Mouse (Mus musculus) intestine, postnatal 0 days (tissue): ENCODE results near the gene Oas3. TPM values are rescaled to one million over a fixed set of nuclear protein-coding genes. Genes with fewer than 3 reads are reported as not detected.

ENCODE experiments used
- ATAC-seq: fragments of 200-750 bp; cut with Nextera tagmentation; 2 replicates; pipeline ENCODE4 v1.8.0; 2017; ENCODE audit warnings: mild to moderate bottlenecking, moderate TSS enrichment, moderate library complexity
- H3K27ac ChIP-seq: fragments of 300-500 bp; sonication (generic); 2 replicates; pipeline ENCODE4 v1.5.1; 2014; ENCODE audit warnings: mild to moderate bottlenecking, low read depth, low read length, moderate library complexity
- H3K27me3 ChIP-seq: fragments of 300-500 bp; sonication (generic); replicated peaks from 2 replicates; pipeline ENCODE4 v1.6.1; 2014; ENCODE audit warnings: low read length, mixed read lengths; ENCODE audit not compliant: control insufficient read depth, insufficient read depth
- H3K36me3 ChIP-seq: fragments of 300-500 bp; sonication (generic); 2 replicates; pipeline ENCODE4 v1.6.1; 2014; ENCODE audit warnings: mild to moderate bottlenecking, moderate library complexity; ENCODE audit not compliant: control insufficient read depth, insufficient read depth
- H3K4me1 ChIP-seq: fragments of 300-500 bp; sonication (generic); replicated peaks from 2 replicates; pipeline ENCODE4 v1.6.1; 2014; ENCODE audit warnings: antibody characterized with exemption, low read length, mixed read lengths; ENCODE audit not compliant: control insufficient read depth, insufficient read depth
- H3K4me2 ChIP-seq: fragments of 300-500 bp; sonication (generic); replicated peaks from 2 replicates; pipeline ENCODE4 v1.6.1; 2014; ENCODE audit warnings: low read depth, mild to moderate bottlenecking, moderate library complexity
- H3K4me3 ChIP-seq: fragments of 300-500 bp; sonication (generic); 2 replicates; pipeline ENCODE4 v1.5.1; 2014; ENCODE audit warnings: low read depth, low read length
- H3K9ac ChIP-seq: fragments of 300-500 bp; sonication (generic); 2 replicates; pipeline ENCODE4 v1.6.1; 2014; ENCODE audit warnings: mild to moderate bottlenecking, low read depth, low read length
- H3K9me3 ChIP-seq: fragments of 300-500 bp; sonication (generic); 2 replicates; pipeline ENCODE4 v1.6.1; 2016; ENCODE audit warnings: mixed run types; ENCODE audit not compliant: control insufficient read depth
- CTCF ChIP-seq: sonication (generic); IDR thresholded peaks from 2 replicates; pipeline ENCODE4 v1.5.1; 2016; ENCODE audit warnings: low read depth, mild to moderate bottlenecking, control low read depth, antibody characterized with exemption, moderate library complexity
- WGBS: fragments of 180-500 bp; shearing (Covaris S2); extraction: QIAGEN DNeasy Blood & Tissue Kit; methylation state at CpG from one replicate; pipeline ENCODE4 v1.1.7; 2014; 5-methylcytosine and 5-hydroxymethylcytosine counted together
- polyA plus RNA-seq: library from polyadenylated mRNA; unstranded; fragments of >200 nt; fragmentation: Nextera tagmentation; extraction: Ambion mirVana; gene quantifications from 2 replicates; pipeline ENCODE4 v1.2.1, GENCODE M21; 2015

The Oas3 gene
- polyA plus RNA-seq, 1 experiment from 2014 or later, result 0.66 TPM

- no peaks in the 10 kb centered on the region for H3K4me1 ChIP-seq
- peaks cover 50% of the 10 kb centered on the region for H3K27me3 ChIP-seq
- no peak for TF ChIP-seq CTCF
- peak within 1 kb of the TSS; percentile 58 for H3K4me2 ChIP-seq
- no peak within 1 kb of the TSS for H3K9ac ChIP-seq
- no peaks in the 10 kb centered on the region for H3K9me3 ChIP-seq
- 46% methylated on average over 3 of the region's 3 CpGs for whole genome bisulfite sequencing
- peak within 1 kb of the TSS; percentile 37 for H3K4me3 ChIP-seq
- H3K27ac ChIP-seq, result no peak within 1 kb of the TSS
- ATAC-seq, result no peak
- H3K36me3 ChIP-seq, result no peaks in the 10 kb centered on the region
These were observed 65.6 kb downstream of the Oas3 start, which contains the start of gene Dtx1 for GRCm38 (mm10) chr5:120711827-120712226. Gene Dtx1 (minus strand): TSS chr5:120711927.

DNA sequence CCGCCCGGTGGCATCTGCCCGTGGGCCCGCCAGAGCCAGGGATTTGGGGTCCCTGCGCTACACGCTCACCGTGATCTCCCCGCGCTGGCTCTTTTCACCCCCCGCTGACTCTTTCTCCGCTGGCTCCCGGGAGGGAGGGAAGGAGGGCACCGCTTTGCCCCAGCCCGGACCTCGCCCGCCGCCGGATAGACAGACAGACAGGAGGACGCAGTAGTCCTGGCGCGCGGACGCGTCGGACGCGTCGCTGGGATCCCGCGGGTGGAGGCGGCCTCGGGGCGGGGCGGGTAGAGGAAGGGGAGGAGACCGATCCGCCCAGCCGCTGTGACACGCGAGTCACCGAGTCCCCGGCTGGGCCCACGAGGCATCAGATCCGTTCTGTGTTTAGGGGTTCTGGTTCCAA lies 66.0 kb downstream of the Oas3 start:
- Histone ChIP-seq H3K27me3 (peaks cover 50% of the 10 kb centered on the region), H3K27ac (no peak overlapping the region), H3K4me2 (peak overlapping the region; percentile 58), H3K9ac (no peak overlapping the region), H3K4me1 (no peaks in the 10 kb centered on the region), H3K9me3 (no peaks in the 10 kb centered on the region), H3K4me3 (peak overlapping the region; percentile 37), H3K36me3 (no peaks in the 10 kb centered on the region)
- no peak for TF ChIP-seq CTCF
- no peak for ATAC-seq
- 3% methylated on average over 43 of the region's 43 CpGs for WGBS

DNA sequence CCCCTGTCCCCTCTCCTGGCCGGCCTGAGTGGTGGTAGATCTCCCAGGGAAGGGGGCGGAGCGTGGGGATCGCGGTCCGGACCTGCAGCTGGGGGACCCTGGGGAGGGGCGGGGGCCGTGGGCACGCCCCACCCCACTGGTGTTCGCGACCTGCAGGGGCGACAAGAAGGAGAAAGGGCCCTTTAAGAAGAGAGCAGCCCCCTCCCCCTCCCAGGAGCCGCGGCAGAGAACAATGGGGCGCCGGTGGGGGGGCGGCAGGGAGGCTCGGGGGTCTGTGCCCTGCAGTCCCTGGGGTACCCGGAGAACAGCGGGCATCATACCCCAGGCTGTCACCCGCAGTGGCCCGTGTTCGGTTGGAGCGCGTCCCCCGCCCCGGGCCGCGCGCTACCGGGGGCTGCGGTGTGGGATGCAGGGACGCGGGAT lies 66.6 kb downstream of the Oas3 start:
- Histone ChIP-seq H3K27me3 (peaks cover 50% of the 10 kb centered on the region), H3K4me3 (peak overlapping the region; percentile 37), H3K9ac (peak overlapping the region; percentile 40; the same call in 1 of the 2 replicates), H3K9me3 (no peaks in the 10 kb centered on the region), H3K4me2 (peak overlapping the region; percentile 58), H3K36me3 (no peaks in the 10 kb centered on the region), H3K4me1 (no peaks in the 10 kb centered on the region), H3K27ac (no peak overlapping the region)
- 1% methylated on average over 33 of the region's 34 CpGs for WGBS
- no peak for TF ChIP-seq CTCF
- no peak for ATAC-seq

GRCm38 (mm10) chr5:120710161-120710825 lies 67.2 kb downstream of the Oas3 start:
- peak overlapping the region; percentile 58 for H3K4me2 ChIP-seq
- H3K4me3 ChIP-seq, result peak overlapping the region; percentile 37
- ATAC-seq, result no peak
- no peaks in the 10 kb centered on the region for H3K36me3 ChIP-seq
- no peak overlapping the region for H3K27ac ChIP-seq
- 5% methylated on average over 40 of the region's 40 CpGs for WGBS
- H3K27me3 ChIP-seq, result peaks cover 50% of the 10 kb centered on the region
- H3K9ac ChIP-seq, result peak overlapping the region; percentile 40
- no peaks in the 10 kb centered on the region for H3K9me3 ChIP-seq
- no peaks in the 10 kb centered on the region for H3K4me1 ChIP-seq
- TF ChIP-seq CTCF, result no peak

DNA sequence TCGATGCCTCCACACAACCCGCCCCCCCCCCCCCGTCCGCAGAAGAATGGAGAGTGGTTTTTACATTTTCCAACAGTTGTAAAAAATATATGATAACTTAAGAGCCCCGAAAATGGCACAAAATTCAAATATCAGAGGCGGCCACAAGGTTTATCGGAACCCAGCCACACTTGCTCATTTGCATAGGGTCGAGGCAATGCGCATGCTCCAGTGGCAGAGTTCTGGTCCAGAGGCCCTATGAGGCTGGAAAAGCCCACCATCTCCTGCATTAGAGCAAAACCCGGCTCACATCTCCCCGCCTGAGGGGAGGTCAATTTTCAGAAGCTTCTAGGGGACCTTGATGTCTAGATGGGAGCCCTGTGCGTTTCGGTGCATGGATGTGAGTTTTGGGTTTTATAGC lies 70.5 kb downstream of the Oas3 start:
- Histone ChIP-seq H3K4me2 (no peak overlapping the region), H3K36me3 (no peaks in the 10 kb centered on the region), H3K27ac (no peak overlapping the region), H3K27me3 (peaks cover 28% of the 10 kb centered on the region), H3K4me1 (no peaks in the 10 kb centered on the region), H3K4me3 (no peak overlapping the region), H3K9ac (no peak overlapping the region), H3K9me3 (no peaks in the 10 kb centered on the region)
- TF ChIP-seq CTCF, result no peak
- WGBS, result 50% methylated on average over 12 of the region's 13 CpGs
- no peak for ATAC-seq

GRCm38 (mm10) chr5:120706541-120706940 lies 70.9 kb downstream of the Oas3 start:
- no peaks in the 10 kb centered on the region for H3K36me3 ChIP-seq
- no peak overlapping the region for H3K9ac ChIP-seq
- no peak overlapping the region for H3K4me3 ChIP-seq
- no peak for TF ChIP-seq CTCF
- H3K4me2 ChIP-seq, result no peak overlapping the region
- no peaks in the 10 kb centered on the region for H3K9me3 ChIP-seq
- 11% methylated on average over 14 of the region's 16 CpGs for WGBS
- H3K27ac ChIP-seq, result no peak overlapping the region
- H3K4me1 ChIP-seq, result no peaks in the 10 kb centered on the region
- peaks cover 23% of the 10 kb centered on the region for H3K27me3 ChIP-seq
- no peak for ATAC-seq
